Mouse (Mus musculus): ENCODE measurements around the gene Stx8. TPM values are rescaled to one million over a fixed set of nuclear protein-coding genes. Genes with fewer than 3 reads are reported as not detected.

Stx8 gene
- polyA plus RNA-seq (2015; fragmentation: Nextera tagmentation; extraction: Ambion mirVana), result 48.9 and 49.6 TPM in 2 replicates

DNA sequence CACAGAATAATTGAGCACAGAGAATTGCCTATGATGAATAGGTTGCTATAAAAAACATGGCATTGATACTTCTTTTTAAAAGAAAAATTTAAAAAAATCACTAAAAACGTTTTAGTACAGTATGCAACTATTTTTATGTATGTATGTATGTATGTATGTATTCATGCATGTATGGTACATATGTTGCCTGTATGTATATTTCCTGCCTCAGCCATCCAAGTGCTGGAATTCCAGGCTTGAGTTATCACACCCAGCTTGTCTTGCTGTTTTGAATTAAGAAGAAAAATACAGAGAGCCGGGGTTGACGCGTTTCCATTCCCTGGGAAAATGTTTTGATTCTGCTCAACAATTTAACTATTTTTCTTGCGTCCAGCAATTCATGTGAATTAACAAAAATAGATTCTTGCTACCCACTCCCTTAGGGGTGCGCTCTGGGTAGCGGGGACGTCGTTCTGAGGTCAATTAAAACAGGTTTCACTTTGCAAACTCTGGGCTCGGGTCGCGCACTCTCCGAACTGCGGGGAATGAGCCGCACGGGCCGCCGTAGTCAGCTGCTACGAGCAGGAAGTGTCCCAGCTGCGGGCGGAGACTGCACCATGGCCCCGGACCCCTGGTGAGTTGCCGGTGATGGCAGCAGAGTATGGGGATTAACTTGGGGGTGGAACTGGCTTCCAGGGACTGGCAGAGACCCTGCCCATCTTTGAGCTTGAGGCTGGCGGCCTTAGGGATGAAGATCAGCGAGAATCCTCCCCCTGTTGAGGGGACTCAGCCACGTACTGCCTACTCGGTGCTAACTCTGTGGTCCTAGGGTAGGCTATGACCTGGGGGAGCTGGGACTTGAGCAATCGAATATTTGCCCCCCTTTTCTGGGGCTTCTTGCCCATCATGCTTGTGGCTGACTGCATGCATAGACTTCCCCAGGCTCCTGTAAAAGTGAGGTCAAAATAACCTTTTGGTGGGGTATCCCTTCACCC lies at the start of gene Stx8:
Gene Stx8, plus strand, starts transcription at position 289 of the 974 bp plus-strand sequence.
- peak; percentile 84 for ATAC-seq (ENCODE audit: low FRiP score, low TSS enrichment)
- H3K9me3 ChIP-seq (ENCODE audit: low read length), result no peaks in the 10 kb centered on the region
- H3K4me2 ChIP-seq (replicated peaks; ENCODE audit: low read depth, low read length), result peak within 1 kb of the TSS; percentile 81
- H3K27me3 ChIP-seq (ENCODE audit: insufficient read depth, low read length), result no peaks in the 10 kb centered on the region
- H3K4me1 ChIP-seq (ENCODE audit: insufficient read depth, low read length), result peaks cover 14% of the 10 kb centered on the region
- peak within 1 kb of the TSS; percentile 88 for H3K4me3 ChIP-seq (ENCODE audit: low read length)
- H3K9ac ChIP-seq (replicated peaks; ENCODE audit: low read length), result peak within 1 kb of the TSS; percentile 83
- H3K36me3 ChIP-seq (ENCODE audit: insufficient read depth, low read length), result peaks cover 6% of the 10 kb centered on the region; the same call in 1 of the 2 replicates
- under 1% methylated on average over 28 of the region's 28 CpGs for WGBS
- H3K27ac ChIP-seq (ENCODE audit: low read length), result peak within 1 kb of the TSS; percentile 37

DNA sequence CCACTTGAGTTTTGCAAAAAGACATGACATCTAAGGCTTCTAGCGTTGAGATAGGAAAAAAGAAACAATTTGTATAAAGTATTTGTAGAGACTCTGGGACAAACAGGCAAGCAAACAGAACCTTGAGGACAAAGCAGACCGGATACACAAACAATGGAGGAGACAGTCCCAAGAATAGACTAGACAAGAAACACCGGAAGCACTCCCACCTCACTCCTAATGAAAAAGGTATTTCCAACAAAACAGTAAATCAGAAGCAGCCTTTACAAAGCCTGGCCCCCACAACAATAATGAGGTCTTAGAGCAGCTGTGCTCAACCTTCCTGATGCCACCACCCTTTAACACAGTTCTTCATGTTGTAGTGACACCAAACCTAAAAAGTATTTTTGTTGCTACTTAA lies 48.9 kb upstream of the Stx8 start:
- Histone ChIP-seq H3K4me1 (ENCODE audit: insufficient read depth, low read length) (peaks cover 2% of the 10 kb centered on the region; the same call in 1 of the 2 replicates), H3K4me3 (ENCODE audit: low read length) (no peak overlapping the region), H3K9me3 (ENCODE audit: low read length) (no peaks in the 10 kb centered on the region), H3K9ac (replicated peaks; ENCODE audit: low read length) (no peak overlapping the region), H3K4me2 (replicated peaks; ENCODE audit: low read depth, low read length) (no peak overlapping the region), H3K27ac (ENCODE audit: low read length) (no peak overlapping the region), H3K36me3 (ENCODE audit: insufficient read depth, low read length) (no peaks in the 10 kb centered on the region), H3K27me3 (ENCODE audit: insufficient read depth, low read length) (no peaks in the 10 kb centered on the region)
- WGBS, result 70% methylated on average over 3 of the region's 3 CpGs
- ATAC-seq (ENCODE audit: low FRiP score, low TSS enrichment), result no peak

DNA sequence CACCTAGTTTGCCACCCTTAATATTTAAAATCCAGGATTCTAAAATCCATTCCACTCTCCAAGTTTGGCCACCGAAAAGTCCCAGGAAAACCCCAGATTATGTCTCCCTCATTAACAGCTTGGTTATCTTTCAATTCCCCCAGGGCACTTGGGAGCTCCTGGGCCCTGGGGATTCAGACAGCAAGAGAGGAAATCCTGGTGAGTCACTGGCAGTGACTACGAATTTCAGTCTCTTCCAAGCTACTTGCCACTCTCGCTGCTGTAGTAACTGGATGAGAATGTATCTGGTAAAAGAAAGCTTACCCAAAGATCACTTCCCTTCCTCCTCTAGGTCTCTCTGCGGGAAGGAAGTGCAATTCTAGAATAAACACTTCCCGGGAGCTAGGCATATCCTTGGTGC lies 46.4 kb upstream of the Stx8 start:
- Histone ChIP-seq H3K9ac (replicated peaks; ENCODE audit: low read length) (no peak overlapping the region), H3K27me3 (ENCODE audit: insufficient read depth, low read length) (no peaks in the 10 kb centered on the region), H3K9me3 (ENCODE audit: low read length) (no peaks in the 10 kb centered on the region), H3K4me2 (replicated peaks; ENCODE audit: low read depth, low read length) (no peak overlapping the region; the same call in 1 of the 2 replicates), H3K27ac (ENCODE audit: low read length) (no peak overlapping the region), H3K36me3 (ENCODE audit: insufficient read depth, low read length) (no peaks in the 10 kb centered on the region), H3K4me1 (ENCODE audit: insufficient read depth, low read length) (peaks cover 10% of the 10 kb centered on the region), H3K4me3 (ENCODE audit: low read length) (no peak overlapping the region)
- ATAC-seq (ENCODE audit: low FRiP score, low TSS enrichment), result no peak
- 64% methylated on average over 5 of the region's 5 CpGs for WGBS

DNA sequence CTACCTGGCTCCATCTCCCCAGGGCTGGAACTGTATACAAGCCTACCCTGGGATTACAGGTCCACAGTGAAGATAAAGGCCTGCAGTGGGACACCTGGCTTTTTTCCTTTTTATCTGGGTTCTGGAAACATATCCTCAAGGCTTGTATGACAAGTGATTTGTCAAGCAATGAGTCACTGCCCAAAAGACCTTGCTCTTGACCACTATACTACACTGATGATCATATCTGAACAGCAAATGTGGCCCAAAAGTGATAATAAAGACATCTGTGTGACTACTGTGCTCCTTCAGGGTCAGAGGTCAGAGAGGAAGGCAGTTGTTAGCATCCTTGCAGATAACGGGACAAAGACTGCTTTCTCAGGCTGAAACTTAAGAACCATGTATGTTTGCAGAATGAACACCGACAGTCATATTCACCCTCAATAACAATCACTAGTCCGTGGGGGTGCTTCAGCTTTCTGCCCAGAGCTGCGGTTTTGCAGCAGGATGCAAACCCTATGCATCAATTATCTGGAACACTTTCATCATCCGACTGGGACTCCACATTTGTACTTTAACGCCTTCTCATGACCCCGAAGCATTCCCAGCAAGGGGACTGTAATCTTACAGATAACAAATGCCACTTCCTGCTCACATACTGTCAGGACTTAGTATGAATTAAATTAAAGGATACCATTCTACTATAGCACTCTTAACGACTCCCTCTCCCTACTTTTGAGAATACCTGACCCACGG lies 45.6 kb upstream of the Stx8 start:
- Histone ChIP-seq H3K4me1 (ENCODE audit: insufficient read depth, low read length) (peaks cover 10% of the 10 kb centered on the region), H3K9me3 (ENCODE audit: low read length) (no peaks in the 10 kb centered on the region), H3K9ac (replicated peaks; ENCODE audit: low read length) (peak overlapping the region; percentile 75; the same call in 1 of the 2 replicates), H3K4me2 (replicated peaks; ENCODE audit: low read depth, low read length) (peak overlapping the region; percentile 100), H3K27ac (ENCODE audit: low read length) (no peak overlapping the region), H3K4me3 (ENCODE audit: low read length) (peak overlapping the region; percentile 74), H3K27me3 (ENCODE audit: insufficient read depth, low read length) (no peaks in the 10 kb centered on the region), H3K36me3 (ENCODE audit: insufficient read depth, low read length) (no peaks in the 10 kb centered on the region)
- WGBS, result 47% methylated on average over 9 of the region's 9 CpGs
- no peak for ATAC-seq (ENCODE audit: low FRiP score, low TSS enrichment)

DNA sequence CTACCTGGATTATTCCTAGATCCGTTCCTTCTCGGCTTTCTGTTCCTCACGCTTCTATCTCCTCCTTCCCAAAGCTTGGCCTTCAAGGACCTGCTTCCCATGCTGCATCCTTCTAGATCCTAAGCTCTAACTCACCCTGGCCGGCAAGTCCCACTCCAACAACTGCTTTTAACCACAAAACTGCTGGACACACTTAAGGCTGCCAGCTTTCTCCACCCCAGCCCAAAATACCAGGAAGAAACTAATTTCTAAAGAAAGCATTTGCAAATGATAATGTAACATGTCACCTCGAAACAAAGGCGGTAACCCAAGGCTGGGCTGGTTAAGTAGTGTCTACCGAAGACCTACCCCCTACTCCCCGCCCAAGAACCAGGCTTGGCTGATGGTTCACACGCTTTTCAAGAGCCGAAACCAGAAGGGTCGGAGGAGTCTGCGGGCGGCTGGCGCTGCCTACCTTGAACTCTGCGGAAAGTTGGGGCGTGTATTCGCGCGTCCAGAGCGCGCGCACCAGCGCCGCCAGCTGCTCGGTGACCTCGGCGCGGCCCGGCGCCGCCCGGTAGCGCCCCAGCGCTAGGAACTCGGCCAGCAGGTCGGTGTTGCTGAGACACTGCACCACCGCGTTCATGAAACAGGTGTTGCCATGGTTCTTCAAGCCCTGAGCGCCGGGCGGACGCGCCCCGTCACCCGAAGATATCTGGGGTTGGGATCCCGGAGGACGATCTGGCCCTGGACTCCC lies 44.7 kb upstream of the Stx8 start:
- 2% methylated on average over 47 of the region's 47 CpGs for WGBS
- Histone ChIP-seq H3K4me3 (ENCODE audit: low read length) (peak overlapping the region; percentile 74), H3K36me3 (ENCODE audit: insufficient read depth, low read length) (no peaks in the 10 kb centered on the region), H3K9me3 (ENCODE audit: low read length) (no peaks in the 10 kb centered on the region), H3K4me1 (ENCODE audit: insufficient read depth, low read length) (peaks cover 19% of the 10 kb centered on the region), H3K27me3 (ENCODE audit: insufficient read depth, low read length) (no peaks in the 10 kb centered on the region), H3K27ac (ENCODE audit: low read length) (peak overlapping the region; percentile 96), H3K9ac (replicated peaks; ENCODE audit: low read length) (peak overlapping the region; percentile 75), H3K4me2 (replicated peaks; ENCODE audit: low read depth, low read length) (peak overlapping the region; percentile 100)
- peak; percentile 55 for ATAC-seq (ENCODE audit: low FRiP score, low TSS enrichment)

DNA sequence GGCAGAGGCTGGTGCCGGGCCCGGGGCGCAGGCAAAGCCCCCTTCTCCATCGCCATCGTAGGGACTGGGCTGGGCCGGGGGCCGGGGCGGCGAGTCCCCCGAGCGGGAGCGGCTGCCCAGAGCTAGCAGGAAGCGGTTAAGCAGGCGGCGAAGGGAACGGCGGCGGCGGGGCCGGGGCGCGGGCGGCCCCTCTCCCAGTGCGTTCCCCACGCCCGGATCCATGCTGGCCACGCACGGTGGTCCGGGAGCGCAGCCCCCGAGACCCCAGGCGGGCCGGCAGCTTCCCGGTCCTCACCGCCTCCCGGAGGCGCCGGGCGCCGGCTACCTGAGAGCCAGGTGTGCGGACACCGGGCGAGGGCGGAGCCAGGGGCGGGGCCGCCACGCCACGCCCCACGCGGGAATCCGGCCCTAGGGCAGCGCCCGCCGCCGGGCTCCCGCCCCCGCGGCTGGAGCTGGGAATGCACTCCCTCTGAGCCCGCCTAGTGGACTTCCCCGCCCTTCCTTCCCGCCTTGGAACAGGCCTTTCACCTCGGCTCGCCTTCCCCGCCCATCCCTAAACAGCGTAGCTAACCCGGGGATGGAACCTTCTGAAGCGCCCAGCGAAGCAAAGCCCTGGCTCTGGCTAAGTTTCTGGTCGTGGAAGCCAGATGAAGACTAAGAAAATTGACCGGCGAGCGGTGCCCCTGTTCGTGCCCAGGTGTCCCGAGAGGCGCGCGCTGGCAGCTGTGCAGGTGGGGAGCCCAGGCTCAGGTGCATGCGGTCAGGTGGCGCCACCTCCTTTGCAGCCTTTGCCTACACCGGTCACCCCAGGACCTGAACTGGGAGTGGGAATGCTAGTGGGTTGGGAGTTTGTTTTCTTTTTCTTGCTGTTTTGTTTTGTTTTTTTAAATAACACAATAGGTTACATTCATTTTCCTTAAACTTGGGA lies 43.9 kb upstream of the Stx8 start, which contains the start of gene Usp43:
Gene Usp43, minus strand, starts transcription at position 327 of the 928 bp plus-strand sequence.
- peak; percentile 93 for ATAC-seq (ENCODE audit: low FRiP score, low TSS enrichment)
- Histone ChIP-seq H3K4me2 (replicated peaks; ENCODE audit: low read depth, low read length) (peak within 1 kb of the TSS; percentile 100), H3K27ac (ENCODE audit: low read length) (peak within 1 kb of the TSS; percentile 96), H3K27me3 (ENCODE audit: insufficient read depth, low read length) (no peaks in the 10 kb centered on the region), H3K4me1 (ENCODE audit: insufficient read depth, low read length) (peaks cover 23% of the 10 kb centered on the region), H3K9ac (replicated peaks; ENCODE audit: low read length) (peak within 1 kb of the TSS; percentile 75), H3K36me3 (ENCODE audit: insufficient read depth, low read length) (no peaks in the 10 kb centered on the region), H3K9me3 (ENCODE audit: low read length) (no peaks in the 10 kb centered on the region), H3K4me3 (ENCODE audit: low read length) (peak within 1 kb of the TSS; percentile 74)
- WGBS, result 2% methylated on average over 70 of the region's 80 CpGs

DNA sequence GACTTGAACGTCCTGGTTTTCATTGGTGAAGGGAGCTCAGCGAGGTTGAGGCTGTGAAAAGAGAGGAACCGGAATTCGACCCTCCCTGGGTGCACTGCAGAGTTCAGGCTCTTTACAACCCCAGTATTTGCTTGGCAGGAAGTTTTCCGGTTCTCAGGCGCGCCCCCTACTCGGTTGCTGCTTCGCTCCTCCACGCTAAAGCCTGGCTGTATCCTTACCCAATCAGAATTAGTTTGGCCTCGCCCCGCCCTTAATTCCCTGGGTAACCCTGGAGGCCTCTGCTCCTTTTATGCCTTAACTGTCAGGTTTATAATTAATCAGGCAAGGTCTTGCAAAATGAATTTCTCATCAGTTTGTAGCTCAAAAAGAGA lies 43.3 kb upstream of the Stx8 start:
- Histone ChIP-seq H3K27ac (ENCODE audit: low read length) (peak overlapping the region; percentile 96), H3K9me3 (ENCODE audit: low read length) (no peaks in the 10 kb centered on the region), H3K4me3 (ENCODE audit: low read length) (peak overlapping the region; percentile 74), H3K36me3 (ENCODE audit: insufficient read depth, low read length) (no peaks in the 10 kb centered on the region), H3K27me3 (ENCODE audit: insufficient read depth, low read length) (no peaks in the 10 kb centered on the region), H3K4me1 (ENCODE audit: insufficient read depth, low read length) (peaks cover 23% of the 10 kb centered on the region), H3K9ac (replicated peaks; ENCODE audit: low read length) (peak overlapping the region; percentile 75), H3K4me2 (replicated peaks; ENCODE audit: low read depth, low read length) (peak overlapping the region; percentile 100)
- ATAC-seq (ENCODE audit: low FRiP score, low TSS enrichment), result peak; percentile 87
- WGBS, result under 1% methylated on average over 12 of the region's 12 CpGs

DNA sequence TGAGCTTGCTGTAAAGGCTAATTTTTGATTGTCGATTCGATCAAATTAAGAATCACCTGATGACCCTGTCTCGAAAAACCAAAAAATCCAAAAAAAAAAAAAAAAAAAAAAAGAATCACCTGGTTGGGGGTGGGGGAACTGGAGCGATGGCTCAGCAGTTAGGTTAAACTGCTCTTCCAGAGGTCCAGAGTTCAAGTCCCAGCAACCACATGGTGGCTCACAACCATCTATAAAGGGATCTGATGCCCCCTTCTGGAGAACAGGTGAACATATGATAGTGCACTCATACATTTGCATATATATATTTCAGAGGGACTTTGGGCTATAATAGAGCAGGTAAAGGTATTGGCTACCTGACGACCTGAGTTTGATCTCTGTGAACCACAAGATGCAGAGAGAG lies 42.3 kb upstream of the Stx8 start:
- WGBS, result 89% methylated on average over 5 of the region's 5 CpGs
- Histone ChIP-seq H3K36me3 (ENCODE audit: insufficient read depth, low read length) (no peaks in the 10 kb centered on the region), H3K9ac (replicated peaks; ENCODE audit: low read length) (no peak overlapping the region), H3K27me3 (ENCODE audit: insufficient read depth, low read length) (no peaks in the 10 kb centered on the region), H3K4me2 (replicated peaks; ENCODE audit: low read depth, low read length) (0 out of 2 replicates have a peak overlapping the region, but pooled peaks have one; percentile 100), H3K9me3 (ENCODE audit: low read length) (no peaks in the 10 kb centered on the region), H3K27ac (ENCODE audit: low read length) (no peak overlapping the region), H3K4me3 (ENCODE audit: low read length) (no peak overlapping the region), H3K4me1 (ENCODE audit: insufficient read depth, low read length) (peaks cover 23% of the 10 kb centered on the region)
- ATAC-seq (ENCODE audit: low FRiP score, low TSS enrichment), result no peak

All from kidney, embryonic 16.5 days (tissue).